Mouse (Mus musculus) monocyte, adult 59 days (primary cell): Measurements from ENCODE around the gene Olfr1357. TPM values are rescaled to one million over a fixed set of nuclear protein-coding genes. Genes with fewer than 3 reads are reported as not detected.

Source experiments
- total RNA-seq, 2 experiments: library from RNA; stranded (reverse); gene quantifications; one replicate each; pipeline ENCODE4 v1.2.4; 2023

The Olfr1357 gene
- not detected for total RNA-seq

GRCm38 (mm10) chr10:78617974-78618373, at the start of gene Olfr1357:
TSS of gene Olfr1357 (minus strand) at chr10:78618074.

GRCm38 (mm10) chr10:78591406-78592328, 26.2 kb downstream of the Olfr1357 start, which contains the start of gene Syde1:
TSS of gene Syde1 (minus strand) at chr10:78591964.

GRCm38 (mm10) chr10:78574250-78575104, 43.4 kb downstream of the Olfr1357 start, which contains the start of gene Ilvbl:
TSS of gene Ilvbl (plus strand) at chr10:78574346.

Other genes with a start within 250 kb of the Olfr1357 start
- 100 to 1,000 TPM; 175 to 190 TPM for gene Rrp1, start 205.0 kb downstream of the Olfr1357 start, total RNA-seq
- 100 to 1,000 TPM; 135 to 153 TPM for gene Cstb, start 192.4 kb downstream of the Olfr1357 start, total RNA-seq
- 10 to 100 TPM; 43.1 to 50.5 TPM for gene Pdxk, start 153.1 kb downstream of the Olfr1357 start, total RNA-seq
- gene Olfr1358, start 100.6 kb downstream of the Olfr1357 start, total RNA-seq: not detected
- 10 to 100 TPM; 49.2 to 61.4 TPM for gene Ilvbl, start 43.7 kb downstream of the Olfr1357 start, total RNA-seq
- gene Syde1, start 26.1 kb downstream of the Olfr1357 start, total RNA-seq: under 1 TPM; 0.21 to 0.34 TPM
- gene Casp14, start 100.2 kb upstream of the Olfr1357 start, total RNA-seq: not detected
- not detected for gene Ccdc105, start 135.0 kb upstream of the Olfr1357 start, total RNA-seq
- gene Slc1a6, start 162.4 kb upstream of the Olfr1357 start, total RNA-seq: not detected
- not detected for gene Olfr1356, start 234.1 kb upstream of the Olfr1357 start, total RNA-seq